Mouse (Mus musculus) midbrain, embryonic 14.5 days (tissue): ENCODE data around the gene Enox1. TPM values are rescaled to one million over a fixed set of nuclear protein-coding genes. Genes with fewer than 3 reads are reported as not detected.
A peak's percentile ranks its signal among the peaks of the same experiment; 100 is the strongest.

ENCODE experiments used
- ATAC-seq: fragments of 200-750 bp; cut with Nextera tagmentation; 2 replicates; pipeline ENCODE4 v1.8.0; 2017; ENCODE audit warnings: moderate number of reproducible peaks, moderate library complexity; ENCODE audit not compliant: low FRiP score, low TSS enrichment
- DNase-seq: peaks from one replicate; pipeline ENCODE4 v3.0.0-alpha.2; 2015
- H3K27ac ChIP-seq: fragments of 300-500 bp; sonication (generic); replicated peaks from 2 replicates; pipeline ENCODE4 v1.5.1; 2014; ENCODE audit warnings: mild to moderate bottlenecking, low read depth, low read length, moderate library complexity
- H3K27me3 ChIP-seq: fragments of 300-500 bp; sonication (generic); 2 replicates; pipeline ENCODE4 v1.6.1; 2014; ENCODE audit warnings: low read length, control low read depth, mixed read lengths; ENCODE audit not compliant: control insufficient read depth, insufficient read depth
- H3K36me3 ChIP-seq: fragments of 300-500 bp; sonication (generic); 2 replicates; pipeline ENCODE4 v1.6.1; 2014; ENCODE audit warnings: low read length, control low read depth; ENCODE audit not compliant: control insufficient read depth, insufficient read depth
- H3K4me1 ChIP-seq: fragments of 300-500 bp; sonication (generic); 2 replicates; pipeline ENCODE4 v1.6.1; 2014; ENCODE audit warnings: mild to moderate bottlenecking, antibody characterized with exemption, low read length, control low read depth; ENCODE audit not compliant: control insufficient read depth, insufficient read depth
- H3K4me2 ChIP-seq: fragments of 300-500 bp; sonication (generic); 2 replicates; pipeline ENCODE4 v1.6.1; 2014; ENCODE audit warnings: mild to moderate bottlenecking, low read length, moderate library complexity
- H3K4me3 ChIP-seq: fragments of 300-500 bp; sonication (generic); replicated peaks from 2 replicates; pipeline ENCODE4 v1.5.1; 2014; ENCODE audit warnings: low read depth, low read length
- H3K9ac ChIP-seq: fragments of 300-500 bp; sonication (generic); replicated peaks from 2 replicates; pipeline ENCODE4 v1.6.1; 2014; ENCODE audit warnings: mild to moderate bottlenecking, low read length, moderate library complexity
- H3K9me3 ChIP-seq: fragments of 300-500 bp; sonication (generic); 2 replicates; pipeline ENCODE4 v1.6.1; 2016; ENCODE audit warnings: low read length, control low read depth, mixed read lengths; ENCODE audit not compliant: control insufficient read depth
- WGBS: fragments of 180-500 bp; shearing (Covaris S2); extraction: QIAGEN DNeasy Blood & Tissue Kit; methylation state at CpG from one replicate; pipeline ENCODE4 v1.1.7; 2014; 5-methylcytosine and 5-hydroxymethylcytosine counted together
- polyA plus RNA-seq: library from polyadenylated mRNA; unstranded; fragments of >200 nt; fragmentation: Nextera tagmentation; extraction: Ambion mirVana; gene quantifications from 2 replicates; pipeline ENCODE4 v1.2.1, GENCODE M21; 2014

The Enox1 gene
- polyA plus RNA-seq, 1 experiment from 2014 or later: 39.5 TPM

- Histone ChIP-seq H3K36me3 (no peaks in the 10 kb centered on the region), H3K27me3 (no peaks in the 10 kb centered on the region), H3K9ac (no peak overlapping the region), H3K4me3 (no peak overlapping the region), H3K4me2 (no peak overlapping the region), H3K9me3 (no peaks in the 10 kb centered on the region), H3K27ac (no peak overlapping the region), H3K4me1 (peaks cover 23% of the 10 kb centered on the region)
- 74% methylated on average over 2 of the region's 2 CpGs for WGBS
- ATAC-seq (no peak), DNase-seq (no peak)
Measured at GRCm38 (mm10) chr14:77375054-77375453, 218.5 kb downstream of the Enox1 start.

- 65% methylated on average over 9 of the region's 9 CpGs for WGBS
- Histone ChIP-seq H3K4me1 (peaks cover 23% of the 10 kb centered on the region), H3K27ac (no peak overlapping the region), H3K9ac (no peak overlapping the region), H3K4me3 (no peak overlapping the region), H3K27me3 (no peaks in the 10 kb centered on the region), H3K4me2 (no peak overlapping the region), H3K9me3 (no peaks in the 10 kb centered on the region), H3K36me3 (no peaks in the 10 kb centered on the region)
- no peak for DNase-seq
- ATAC-seq: no peak
Measured at GRCm38 (mm10) chr14:77375618-77376017, 219.1 kb downstream of the Enox1 start.

GRCm38 (mm10) chr14:77376731-77377130, 220.2 kb downstream of the Enox1 start:
- Histone ChIP-seq H3K27ac (no peak overlapping the region), H3K4me3 (no peak overlapping the region), H3K9ac (no peak overlapping the region), H3K4me1 (peaks cover 31% of the 10 kb centered on the region), H3K36me3 (no peaks in the 10 kb centered on the region), H3K4me2 (no peak overlapping the region), H3K27me3 (no peaks in the 10 kb centered on the region), H3K9me3 (no peaks in the 10 kb centered on the region)
- ATAC-seq: no peak
- 86% methylated on average over 7 of the region's 7 CpGs for WGBS
- no peak for DNase-seq

- Histone ChIP-seq H3K4me3 (no peak overlapping the region), H3K4me2 (peak overlapping the region; percentile 29), H3K27me3 (no peaks in the 10 kb centered on the region), H3K4me1 (peaks cover 31% of the 10 kb centered on the region), H3K9me3 (no peaks in the 10 kb centered on the region), H3K9ac (no peak overlapping the region), H3K36me3 (no peaks in the 10 kb centered on the region), H3K27ac (peak overlapping the region; percentile 70)
- DNase-seq (peak; percentile 38), ATAC-seq (no peak)
- WGBS: 44% methylated on average over 3 of the region's 3 CpGs
Measured at GRCm38 (mm10) chr14:77377439-77377838, 220.9 kb downstream of the Enox1 start.

- ATAC-seq: peak; percentile 79; the same call in 1 of the 2 replicates
- Histone ChIP-seq H3K36me3 (no peaks in the 10 kb centered on the region), H3K9ac (no peak overlapping the region), H3K4me2 (peak overlapping the region; percentile 29), H3K4me3 (no peak overlapping the region), H3K27ac (peak overlapping the region; percentile 70), H3K4me1 (peaks cover 31% of the 10 kb centered on the region), H3K27me3 (no peaks in the 10 kb centered on the region), H3K9me3 (no peaks in the 10 kb centered on the region)
- WGBS: 15% methylated on average over 5 of the region's 5 CpGs
- peak; percentile 83 for DNase-seq
Measured at GRCm38 (mm10) chr14:77377873-77378272, 221.3 kb downstream of the Enox1 start.

GRCm38 (mm10) chr14:77381532-77381931, 225.0 kb downstream of the Enox1 start:
- 1% methylated on average over 2 of the region's 2 CpGs for WGBS
- H3K27ac ChIP-seq: no peak overlapping the region
- H3K27me3 ChIP-seq: no peaks in the 10 kb centered on the region
- no peak overlapping the region for H3K4me2 ChIP-seq
- H3K9me3 ChIP-seq: no peaks in the 10 kb centered on the region
- ATAC-seq: peak; percentile 65; the same call in 1 of the 2 replicates
- no peaks in the 10 kb centered on the region for H3K36me3 ChIP-seq
- peak; percentile 63 for DNase-seq
- H3K4me3 ChIP-seq: no peak overlapping the region
- no peak overlapping the region for H3K9ac ChIP-seq
- peaks cover 40% of the 10 kb centered on the region for H3K4me1 ChIP-seq

- 10% methylated on average over 9 of the region's 9 CpGs for WGBS
Measured at GRCm38 (mm10) chr14:77385621-77386020, 229.1 kb downstream of the Enox1 start.

GRCm38 (mm10) chr14:77387877-77388276, 231.3 kb downstream of the Enox1 start:
- Histone ChIP-seq H3K36me3 (no peaks in the 10 kb centered on the region), H3K4me1 (0 out of 2 replicates have a peak, but pooled peaks cover 10% of the 10 kb centered on the region), H3K4me2 (no peak overlapping the region), H3K9ac (no peak overlapping the region), H3K4me3 (no peak overlapping the region), H3K27me3 (no peaks in the 10 kb centered on the region), H3K27ac (no peak overlapping the region), H3K9me3 (no peaks in the 10 kb centered on the region)
- 90% methylated on average over 2 of the region's 2 CpGs for WGBS
- DNase-seq (no peak), ATAC-seq (no peak)

More at GRCm38 (mm10) chr14:77385621-77386020, 229.1 kb downstream of the Enox1 start:
- H3K27ac ChIP-seq: no peak overlapping the region; the same call in 1 of the 2 replicates
- no peaks in the 10 kb centered on the region for H3K36me3 ChIP-seq
- no peak overlapping the region for H3K4me2 ChIP-seq
- no peak overlapping the region for H3K9ac ChIP-seq
- H3K4me1 ChIP-seq: peaks cover 18% of the 10 kb centered on the region
- no peaks in the 10 kb centered on the region for H3K9me3 ChIP-seq
- DNase-seq (peak; percentile 47), ATAC-seq (no peak)
- H3K27me3 ChIP-seq: no peaks in the 10 kb centered on the region
- H3K4me3 ChIP-seq: no peak overlapping the region

- ATAC-seq (no peak), DNase-seq (no peak)
- Histone ChIP-seq H3K4me2 (no peak overlapping the region), H3K4me1 (0 out of 2 replicates have a peak, but pooled peaks cover 10% of the 10 kb centered on the region), H3K27me3 (no peaks in the 10 kb centered on the region), H3K27ac (no peak overlapping the region), H3K4me3 (no peak overlapping the region), H3K36me3 (no peaks in the 10 kb centered on the region), H3K9me3 (no peaks in the 10 kb centered on the region), H3K9ac (no peak overlapping the region)
- WGBS: 91% methylated on average over 5 of the region's 5 CpGs
Measured at GRCm38 (mm10) chr14:77389276-77389675, 232.7 kb downstream of the Enox1 start.
